Mouse (Mus musculus) heart, adult 2 months (tissue): ENCODE measurements around the gene Ttc39a.

Experiments
- CTCF ChIP-seq: fragments of 200-600 bp; IDR thresholded peaks from 2 replicates; pipeline ENCODE4 v1.8.1; 2022; ENCODE audit warnings: antibody characterized with exemption, mild to moderate bottlenecking, moderate library complexity
- POLR2A ChIP-seq: fragments of 200-500 bp; IDR thresholded peaks from 2 replicates; pipeline ENCODE4 v1.6.1; 2011; ENCODE audit warnings: mild to moderate bottlenecking, low read depth, low read length, control low read depth; ENCODE audit not compliant: insufficient read depth

DNA sequence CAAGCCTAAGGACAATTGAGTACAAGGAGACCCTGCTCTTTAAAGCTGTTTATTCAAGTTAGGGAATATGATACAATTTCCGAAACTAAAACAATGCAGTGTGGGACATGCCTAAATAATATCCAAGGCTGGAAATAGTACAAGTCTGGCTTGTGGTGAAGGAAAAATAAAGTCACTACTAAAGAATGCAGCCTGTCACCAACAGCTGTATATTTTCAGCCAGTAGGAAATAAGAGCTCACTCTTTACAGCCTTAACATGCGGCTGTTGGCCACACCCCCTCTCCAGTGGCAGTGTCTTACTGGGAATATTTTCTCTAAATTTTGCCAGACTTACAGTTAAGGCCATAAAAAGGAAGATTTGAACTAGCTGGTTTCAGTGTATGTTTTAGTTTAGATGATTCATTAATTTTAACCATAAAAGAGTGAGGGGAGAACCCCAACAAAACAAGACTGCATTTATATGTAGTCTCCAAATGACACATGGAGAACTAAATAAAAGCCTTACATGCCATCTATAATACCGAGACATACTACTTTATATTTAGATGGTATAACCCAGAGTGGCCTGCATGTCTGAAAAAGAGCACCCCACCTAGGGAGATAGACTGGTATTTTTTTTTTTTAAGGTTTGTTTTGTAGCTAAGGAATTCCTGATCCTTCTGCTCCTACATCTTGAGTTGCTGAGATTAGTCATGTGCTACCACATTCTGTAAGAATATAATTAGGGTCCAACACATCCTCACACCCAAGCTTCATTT lies 54.2 kb downstream of the Ttc39a start:
- TF ChIP-seq POLR2A (no peak), CTCF (peak; percentile 10; the same call in 1 of the 2 replicates)
